Mouse (Mus musculus) urinary bladder, adult 2 months (tissue): ENCODE measurements around the gene Lnx2. TPM values are rescaled to one million over a fixed set of nuclear protein-coding genes. Genes with fewer than 3 reads are reported as not detected.

ENCODE experiments used
- polyA plus RNA-seq: library from polyadenylated mRNA; depleted of rRNA; stranded (reverse); fragments of >200 nt; gene quantifications from 2 replicates; pipeline ENCODE4 v1.2.3, GENCODE M21; 2012; rRNA removed

The Lnx2 gene
- polyA plus RNA-seq, 1 experiment: 9.6 TPM

Other genes with a start within 250 kb of the Lnx2 start
- gene Rpl21, start 243.7 kb downstream of the Lnx2 start, polyA plus RNA-seq: 587 and 829 TPM in 2 replicates
- gene Rasl11a, start 231.5 kb downstream of the Lnx2 start, polyA plus RNA-seq: 15.1 and 24.8 TPM in 2 replicates
- gene Gtf3a, start 127.9 kb downstream of the Lnx2 start, polyA plus RNA-seq: 55.9 and 60.5 TPM in 2 replicates
- gene Mtif3, start 112.8 kb downstream of the Lnx2 start, polyA plus RNA-seq: 20.7 and 22.0 TPM in 2 replicates
- gene Polr1d, start 464 bp upstream of the Lnx2 start, polyA plus RNA-seq: 116 and 126 TPM in 2 replicates
- gene Gsx1, start 112.1 kb upstream of the Lnx2 start, polyA plus RNA-seq: not detected in 2 replicates
- not detected in 2 replicates for gene Pdx1, start 193.4 kb upstream of the Lnx2 start, polyA plus RNA-seq
- gene Cdx2, start 230.7 kb upstream of the Lnx2 start, polyA plus RNA-seq: not detected in 2 replicates
- not detected in 2 replicates for gene Urad, start 245.9 kb upstream of the Lnx2 start, polyA plus RNA-seq